Mouse (Mus musculus): Measurements from ENCODE around the gene Ppp1r14c. TPM values are rescaled to one million over a fixed set of nuclear protein-coding genes. Genes with fewer than 3 reads are reported as not detected.

Gene Ppp1r14c
- polyA plus RNA-seq, 1 experiment from 2014 or later, result 4.3 TPM

DNA sequence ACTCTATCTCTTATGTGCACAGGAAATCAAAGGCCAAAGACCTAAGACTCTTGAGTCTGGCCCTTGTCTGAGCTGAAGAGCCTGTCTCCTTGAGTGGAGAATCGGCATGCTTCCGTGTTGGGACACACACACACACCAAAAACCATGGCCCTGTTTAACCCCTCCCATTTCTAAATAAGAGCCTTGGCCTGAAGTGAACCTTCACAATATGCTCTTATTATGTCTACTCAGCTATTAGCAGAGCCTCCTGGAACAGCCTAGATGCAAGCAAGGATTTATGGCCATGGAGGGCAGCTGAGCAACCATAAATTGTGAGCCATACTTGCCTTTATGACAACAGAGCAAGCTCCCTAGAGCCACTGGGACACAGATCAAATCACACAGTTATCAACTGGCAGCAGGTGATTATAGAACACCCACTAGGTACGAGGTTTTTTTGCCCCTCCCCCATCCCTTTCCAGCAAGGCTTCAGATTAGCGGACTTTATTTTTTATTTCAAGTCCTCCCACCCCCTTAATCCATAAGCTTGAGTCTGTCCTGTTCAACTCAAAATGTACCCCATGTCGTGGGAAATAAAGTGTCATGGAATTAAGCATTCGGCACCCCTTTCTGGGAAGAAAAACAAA lies 42.3 kb downstream of the Ppp1r14c start:
- 52% methylated on average over 6 of the region's 6 CpGs for WGBS
- Histone ChIP-seq H3K9me3 (replicated peaks; ENCODE audit: low read length) (no peaks in the 10 kb centered on the region), H3K4me3 (replicated peaks; ENCODE audit: low read depth, low read length) (no peak overlapping the region), H3K27ac (no peak overlapping the region), H3K4me2 (ENCODE audit: low read length) (no peak overlapping the region), H3K9ac (ENCODE audit: low read depth, low read length) (no peak overlapping the region), H3K36me3 (ENCODE audit: insufficient read depth, low read length) (no peaks in the 10 kb centered on the region), H3K27me3 (ENCODE audit: insufficient read depth, low read length) (no peaks in the 10 kb centered on the region), H3K4me1 (replicated peaks; ENCODE audit: insufficient read depth, low read length) (no peaks in the 10 kb centered on the region)
- TF ChIP-seq CTCF (IDR thresholded peaks at IDR 0.05; ENCODE audit: low read depth), result no peak
- DNase-seq (ENCODE audit: low spot score) (peak; percentile 13), ATAC-seq (replicated peaks; ENCODE audit: low FRiP score, low read depth) (no peak)

GRCm38 (mm10) chr10:3408699-3409098 lies 42.8 kb downstream of the Ppp1r14c start:
- no peaks in the 10 kb centered on the region for H3K4me1 ChIP-seq (replicated peaks; ENCODE audit: insufficient read depth, low read length)
- WGBS, result 79% methylated on average over 3 of the region's 3 CpGs
- no peaks in the 10 kb centered on the region for H3K9me3 ChIP-seq (replicated peaks; ENCODE audit: low read length)
- no peak overlapping the region for H3K9ac ChIP-seq (ENCODE audit: low read depth, low read length)
- no peak for TF ChIP-seq CTCF (IDR thresholded peaks at IDR 0.05; ENCODE audit: low read depth)
- no peak overlapping the region for H3K27ac ChIP-seq
- no peaks in the 10 kb centered on the region for H3K27me3 ChIP-seq (ENCODE audit: insufficient read depth, low read length)
- DNase-seq (ENCODE audit: low spot score), result no peak
- no peaks in the 10 kb centered on the region for H3K36me3 ChIP-seq (ENCODE audit: insufficient read depth, low read length)
- H3K4me2 ChIP-seq (ENCODE audit: low read length), result no peak overlapping the region
- ATAC-seq (replicated peaks; ENCODE audit: low FRiP score, low read depth), result no peak
- no peak overlapping the region for H3K4me3 ChIP-seq (replicated peaks; ENCODE audit: low read depth, low read length)

DNA sequence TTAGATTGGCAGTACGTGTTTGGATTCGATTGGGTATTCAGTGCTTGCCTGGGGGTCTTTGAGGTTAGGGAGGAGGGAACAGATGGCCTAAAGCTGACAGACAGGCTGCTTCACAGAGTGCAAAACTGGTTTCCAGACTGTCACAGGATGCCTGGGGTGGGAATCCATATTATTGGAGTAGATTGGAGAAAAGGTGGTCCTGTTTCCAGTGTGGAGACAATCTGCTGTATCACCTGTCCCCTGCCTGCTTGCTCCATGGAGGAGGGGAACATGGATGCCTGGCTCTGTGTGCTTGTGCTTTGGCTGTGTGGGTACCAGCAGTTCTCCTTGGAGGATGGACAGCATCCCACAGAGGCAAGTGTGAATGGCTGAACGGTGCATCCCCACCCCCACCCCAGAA lies 45.4 kb downstream of the Ppp1r14c start:
- no peak for TF ChIP-seq CTCF (IDR thresholded peaks at IDR 0.05; ENCODE audit: low read depth)
- no peak overlapping the region for H3K9ac ChIP-seq (ENCODE audit: low read depth, low read length)
- no peak for DNase-seq (ENCODE audit: low spot score)
- H3K27me3 ChIP-seq (ENCODE audit: insufficient read depth, low read length), result no peaks in the 10 kb centered on the region
- no peak overlapping the region for H3K4me3 ChIP-seq (replicated peaks; ENCODE audit: low read depth, low read length)
- H3K36me3 ChIP-seq (ENCODE audit: insufficient read depth, low read length), result no peaks in the 10 kb centered on the region
- no peaks in the 10 kb centered on the region for H3K9me3 ChIP-seq (replicated peaks; ENCODE audit: low read length)
- H3K4me1 ChIP-seq (replicated peaks; ENCODE audit: insufficient read depth, low read length), result no peaks in the 10 kb centered on the region
- H3K27ac ChIP-seq, result no peak overlapping the region
- 84% methylated on average over 3 of the region's 3 CpGs for WGBS
- H3K4me2 ChIP-seq (ENCODE audit: low read length), result no peak overlapping the region
- no peak for ATAC-seq (replicated peaks; ENCODE audit: low FRiP score, low read depth)

DNA sequence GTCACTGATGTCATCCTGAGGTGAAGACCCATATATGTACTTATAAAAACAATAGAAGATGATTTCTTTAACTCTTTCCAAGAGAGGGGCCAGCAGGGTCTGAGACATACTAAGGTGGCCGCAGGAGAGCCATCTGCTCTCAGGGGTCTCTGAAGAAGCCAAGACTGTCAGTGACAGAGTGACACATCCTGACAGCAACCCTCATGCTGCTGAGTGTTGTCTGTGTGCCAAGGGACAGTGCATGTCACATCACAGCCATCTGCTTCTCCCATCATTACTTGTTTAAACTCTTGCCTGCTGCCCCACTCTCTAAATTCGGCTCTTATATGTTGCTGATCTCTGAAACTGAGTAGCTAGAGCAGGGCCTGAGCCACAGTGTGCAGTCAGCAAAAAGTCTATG lies 45.8 kb downstream of the Ppp1r14c start:
- 90% methylated on average over 2 of the region's 2 CpGs for WGBS
- Histone ChIP-seq H3K4me1 (replicated peaks; ENCODE audit: insufficient read depth, low read length) (no peaks in the 10 kb centered on the region), H3K27me3 (ENCODE audit: insufficient read depth, low read length) (no peaks in the 10 kb centered on the region), H3K27ac (no peak overlapping the region), H3K4me3 (replicated peaks; ENCODE audit: low read depth, low read length) (no peak overlapping the region), H3K4me2 (ENCODE audit: low read length) (no peak overlapping the region), H3K36me3 (ENCODE audit: insufficient read depth, low read length) (no peaks in the 10 kb centered on the region), H3K9ac (ENCODE audit: low read depth, low read length) (no peak overlapping the region), H3K9me3 (replicated peaks; ENCODE audit: low read length) (no peaks in the 10 kb centered on the region)
- ATAC-seq (replicated peaks; ENCODE audit: low FRiP score, low read depth) (no peak), DNase-seq (ENCODE audit: low spot score) (no peak)
- TF ChIP-seq CTCF (IDR thresholded peaks at IDR 0.05; ENCODE audit: low read depth), result no peak

DNA sequence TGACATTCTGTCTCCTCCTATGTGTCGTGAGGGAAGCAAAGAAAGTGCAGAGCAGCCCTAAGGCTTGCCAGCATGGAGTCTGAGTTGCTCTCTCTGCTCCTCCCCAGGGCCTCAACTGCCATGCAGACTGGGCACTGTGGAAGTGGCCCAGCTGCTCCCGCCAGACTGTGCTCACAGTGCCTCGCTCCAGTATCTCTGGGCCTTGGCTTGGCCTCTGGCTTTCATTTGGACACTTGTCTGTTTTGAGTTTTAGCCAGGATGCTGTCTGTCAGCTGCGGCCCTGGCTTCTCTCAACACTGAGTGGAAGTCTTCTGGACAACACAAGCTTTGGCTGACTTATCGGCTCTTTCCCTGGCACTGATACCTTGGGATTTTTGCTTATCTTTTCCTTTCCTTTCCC lies 49.0 kb downstream of the Ppp1r14c start:
- Histone ChIP-seq H3K9me3 (replicated peaks; ENCODE audit: low read length) (no peaks in the 10 kb centered on the region), H3K9ac (ENCODE audit: low read depth, low read length) (no peak overlapping the region), H3K27me3 (ENCODE audit: insufficient read depth, low read length) (no peaks in the 10 kb centered on the region), H3K27ac (no peak overlapping the region), H3K36me3 (ENCODE audit: insufficient read depth, low read length) (no peaks in the 10 kb centered on the region), H3K4me2 (ENCODE audit: low read length) (no peak overlapping the region), H3K4me1 (replicated peaks; ENCODE audit: insufficient read depth, low read length) (no peaks in the 10 kb centered on the region), H3K4me3 (replicated peaks; ENCODE audit: low read depth, low read length) (no peak overlapping the region)
- ATAC-seq (replicated peaks; ENCODE audit: low FRiP score, low read depth) (no peak), DNase-seq (ENCODE audit: low spot score) (no peak)
- 75% methylated on average over 5 of the region's 5 CpGs for WGBS
- no peak for TF ChIP-seq CTCF (IDR thresholded peaks at IDR 0.05; ENCODE audit: low read depth)

DNA sequence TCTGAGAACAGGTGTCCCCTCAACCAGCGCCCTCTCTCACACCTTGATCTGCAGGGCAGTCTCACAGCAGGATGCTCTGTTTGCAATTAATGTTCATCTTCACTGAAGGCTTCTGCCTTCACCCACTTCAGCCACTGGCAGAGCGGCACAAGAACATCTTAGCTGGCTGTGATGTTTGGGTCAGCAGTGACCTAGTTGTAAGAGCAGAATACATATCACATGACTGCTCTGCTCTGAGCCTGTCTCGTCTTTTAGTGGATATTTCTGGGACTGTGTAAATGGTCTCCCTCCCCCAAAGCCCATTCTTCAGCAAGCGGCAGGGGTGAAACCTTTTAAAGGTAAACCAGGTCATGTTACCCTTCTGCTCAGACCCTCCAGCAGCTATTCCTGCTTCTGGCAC lies 50.7 kb downstream of the Ppp1r14c start:
- Histone ChIP-seq H3K4me2 (ENCODE audit: low read length) (no peak overlapping the region), H3K27me3 (ENCODE audit: insufficient read depth, low read length) (no peaks in the 10 kb centered on the region), H3K4me1 (replicated peaks; ENCODE audit: insufficient read depth, low read length) (no peaks in the 10 kb centered on the region), H3K36me3 (ENCODE audit: insufficient read depth, low read length) (no peaks in the 10 kb centered on the region), H3K27ac (no peak overlapping the region), H3K4me3 (replicated peaks; ENCODE audit: low read depth, low read length) (no peak overlapping the region), H3K9ac (ENCODE audit: low read depth, low read length) (no peak overlapping the region), H3K9me3 (replicated peaks; ENCODE audit: low read length) (no peaks in the 10 kb centered on the region)
- ATAC-seq (replicated peaks; ENCODE audit: low FRiP score, low read depth), result no peak
- DNase-seq (ENCODE audit: low spot score), result no peak
- 55% methylated on average over 4 of the region's 4 CpGs for WGBS
- no peak for TF ChIP-seq CTCF (IDR thresholded peaks at IDR 0.05; ENCODE audit: low read depth)

- H3K4me2 ChIP-seq (ENCODE audit: low read length), result no peak overlapping the region
- H3K9me3 ChIP-seq (replicated peaks; ENCODE audit: low read length), result no peaks in the 10 kb centered on the region
- H3K4me3 ChIP-seq (replicated peaks; ENCODE audit: low read depth, low read length), result no peak overlapping the region
- WGBS, result 46% methylated on average over 4 of the region's 4 CpGs
- no peaks in the 10 kb centered on the region for H3K27me3 ChIP-seq (ENCODE audit: insufficient read depth, low read length)
- TF ChIP-seq CTCF (IDR thresholded peaks at IDR 0.05; ENCODE audit: low read depth), result no peak
- no peaks in the 10 kb centered on the region for H3K4me1 ChIP-seq (replicated peaks; ENCODE audit: insufficient read depth, low read length)
- H3K27ac ChIP-seq, result no peak overlapping the region
- ATAC-seq (replicated peaks; ENCODE audit: low FRiP score, low read depth), result no peak
- DNase-seq (ENCODE audit: low spot score), result no peak
- no peak overlapping the region for H3K9ac ChIP-seq (ENCODE audit: low read depth, low read length)
- H3K36me3 ChIP-seq (ENCODE audit: insufficient read depth, low read length), result no peaks in the 10 kb centered on the region
Observed at GRCm38 (mm10) chr10:3417408-3417807, 51.6 kb downstream of the Ppp1r14c start.

Measured in kidney, postnatal 0 days (tissue).